Mouse (Mus musculus) ES-Bruce4 (cell line): ENCODE data around the gene Tsc22d4.

Experiments used
- CTCF ChIP-seq: IDR thresholded peaks from one replicate; pipeline ENCODE4 v1.8.1; 2011; ENCODE audit warnings: low read depth, low read length
- EP300 ChIP-seq: IDR thresholded peaks from 2 replicates; pipeline ENCODE4 v1.6.1; 2011; ENCODE audit warnings: low read depth, low read length; ENCODE audit not compliant: insufficient read depth
- POLR2A ChIP-seq: IDR thresholded peaks from one replicate; pipeline ENCODE4 v1.8.1; 2011; ENCODE audit warnings: low read length; ENCODE audit not compliant: insufficient read depth

DNA sequence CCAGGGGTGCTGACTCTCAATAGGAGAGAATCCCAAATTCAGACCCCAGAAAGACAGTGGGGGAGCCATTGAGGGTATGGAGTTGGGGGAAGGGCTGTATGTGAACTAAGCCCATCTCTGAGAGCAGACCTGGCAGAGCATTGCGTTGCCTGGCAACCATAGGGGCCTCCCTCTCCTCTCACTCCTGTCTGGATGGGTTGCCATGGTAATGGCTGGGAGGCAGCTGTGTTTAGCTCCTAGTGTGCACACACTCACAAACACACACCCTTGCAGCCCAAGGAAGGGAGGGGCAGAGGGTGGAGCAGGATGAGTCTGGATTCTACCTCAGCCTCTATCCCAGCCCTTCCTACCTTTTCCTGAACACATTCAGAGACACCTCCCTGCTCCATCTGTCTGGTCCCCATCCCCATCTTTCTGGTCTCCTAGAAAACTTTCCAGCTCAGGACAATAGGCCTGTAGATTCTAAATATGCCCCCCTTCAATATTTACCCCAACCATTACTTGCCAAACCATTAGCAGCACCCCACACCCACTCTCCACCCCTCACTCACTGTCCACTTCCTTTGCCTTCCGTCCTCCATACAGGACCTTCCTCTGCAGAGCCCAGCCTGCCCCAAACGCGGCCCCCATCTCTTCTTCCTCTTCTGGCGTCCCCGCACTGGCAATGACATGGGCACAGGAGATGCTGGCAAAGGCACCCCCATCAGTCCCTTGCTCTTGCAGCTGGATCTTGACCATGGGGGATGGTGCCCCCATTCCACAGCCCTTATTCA, 11.1 kb upstream of the Tsc22d4 start:
- TF ChIP-seq CTCF (no peak), EP300 (no peak), POLR2A (no peak)
